Mouse (Mus musculus) hindbrain, embryonic 16.5 days (tissue): ENCODE results near the gene Prrt1. TPM values are rescaled to one million over a fixed set of nuclear protein-coding genes. Genes with fewer than 3 reads are reported as not detected.

Source experiments
- ATAC-seq: fragments of 200-750 bp; cut with Nextera tagmentation; 2 replicates; pipeline ENCODE4 v1.8.0; 2017; ENCODE audit warnings: moderate TSS enrichment, moderate library complexity
- H3K27ac ChIP-seq: fragments of 300-500 bp; sonication (generic); 2 replicates; pipeline ENCODE4 v1.5.1; 2014; ENCODE audit warnings: low read depth, mild to moderate bottlenecking, control low read depth, low read length, moderate library complexity
- H3K27me3 ChIP-seq: fragments of 300-500 bp; sonication (generic); replicated peaks from 2 replicates; pipeline ENCODE4 v1.6.1; 2014; ENCODE audit warnings: low read length; ENCODE audit not compliant: control insufficient read depth, insufficient read depth
- H3K36me3 ChIP-seq: fragments of 300-500 bp; sonication (generic); 2 replicates; pipeline ENCODE4 v1.6.1; 2014; ENCODE audit warnings: mild to moderate bottlenecking, low read length, moderate library complexity, mixed read lengths; ENCODE audit not compliant: control insufficient read depth, insufficient read depth
- H3K4me1 ChIP-seq: fragments of 300-500 bp; sonication (generic); 2 replicates; pipeline ENCODE4 v1.6.1; 2014; ENCODE audit warnings: low read depth, low read length; ENCODE audit not compliant: control insufficient read depth, insufficient read depth
- H3K4me2 ChIP-seq: fragments of 300-500 bp; sonication (generic); 2 replicates; pipeline ENCODE4 v1.6.1; 2014; ENCODE audit warnings: mild to moderate bottlenecking, low read length, control low read depth, moderate library complexity
- H3K4me3 ChIP-seq: fragments of 300-500 bp; sonication (generic); 2 replicates; pipeline ENCODE4 v1.5.1; 2014; ENCODE audit warnings: mild to moderate bottlenecking, low read length, control low read depth, moderate library complexity
- H3K9ac ChIP-seq: fragments of 300-500 bp; sonication (generic); 2 replicates; pipeline ENCODE4 v1.6.1; 2014; ENCODE audit warnings: low read depth, mild to moderate bottlenecking, control low read depth, low read length, moderate library complexity
- H3K9me3 ChIP-seq: fragments of 300-500 bp; sonication (generic); 2 replicates; pipeline ENCODE4 v1.6.1; 2014; ENCODE audit warnings: mild to moderate bottlenecking, low read length, moderate library complexity; ENCODE audit not compliant: control insufficient read depth
- WGBS: fragments of 180-500 bp; shearing (Covaris S2); extraction: QIAGEN DNeasy Blood & Tissue Kit; methylation state at CpG from one replicate; pipeline ENCODE4 v1.1.7; 2014; 5-methylcytosine and 5-hydroxymethylcytosine counted together
- polyA plus RNA-seq: library from polyadenylated mRNA; unstranded; fragments of >200 nt; fragmentation: Nextera tagmentation; extraction: Ambion mirVana; gene quantifications from 2 replicates; pipeline ENCODE4 v1.2.1, GENCODE M21; 2015

Gene Prrt1
- polyA plus RNA-seq, 1 experiment from 2014 or later = 6.8 TPM

DNA sequence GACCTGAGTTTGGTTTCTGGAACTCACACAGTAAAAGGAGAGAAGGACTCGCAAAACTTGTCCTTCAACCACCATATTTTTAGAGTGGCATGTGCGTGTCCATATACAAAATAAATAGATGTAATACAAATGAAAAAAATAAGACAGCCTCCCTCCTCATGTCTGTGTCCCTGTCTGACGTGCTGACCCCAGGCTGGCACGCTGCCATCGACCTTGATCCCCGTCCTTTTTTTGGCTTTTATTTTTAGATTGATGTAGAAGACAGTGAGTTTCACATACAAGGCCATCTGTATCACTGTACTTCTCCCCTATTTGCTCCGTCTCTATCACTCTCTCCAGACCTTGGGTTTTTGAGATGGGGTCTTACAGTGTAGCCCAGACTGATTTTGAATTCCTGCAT, 35.1 kb downstream of the Prrt1 start:
- no peak overlapping the region for H3K4me3 ChIP-seq
- 85% methylated on average over 7 of the region's 7 CpGs for WGBS
- H3K36me3 ChIP-seq = no peaks in the 10 kb centered on the region
- no peak for ATAC-seq
- H3K9ac ChIP-seq = no peak overlapping the region
- H3K9me3 ChIP-seq = no peaks in the 10 kb centered on the region
- H3K27ac ChIP-seq = no peak overlapping the region
- peaks cover 4% of the 10 kb centered on the region; the same call in 1 of the 2 replicates for H3K4me1 ChIP-seq
- no peak overlapping the region for H3K4me2 ChIP-seq
- peaks cover 10% of the 10 kb centered on the region for H3K27me3 ChIP-seq

DNA sequence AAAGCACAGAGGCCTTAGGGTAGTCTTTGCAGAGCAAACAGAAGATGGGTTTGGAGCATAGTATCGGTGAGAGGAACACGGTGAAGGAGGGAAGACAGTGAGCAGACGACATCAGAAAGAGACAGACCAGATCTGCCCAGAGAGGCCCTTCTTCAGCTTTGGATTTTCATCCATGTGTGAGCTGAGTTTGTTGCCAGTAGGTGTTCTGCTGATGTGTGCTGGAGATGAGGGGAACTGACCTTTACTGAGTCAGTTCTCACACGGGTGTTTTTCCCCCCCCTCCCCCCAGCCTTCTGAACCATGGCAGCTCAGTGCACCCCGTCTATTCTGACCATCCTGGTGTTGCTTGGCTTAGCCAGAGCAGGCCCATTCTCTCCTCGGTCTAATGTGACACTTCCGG, 40.9 kb downstream of the Prrt1 start, which contains the start of gene Tnxb:
Tnxb (plus strand) TSS at position 301 of the 400 bp plus-strand sequence.
- Histone ChIP-seq H3K27me3 (peaks cover 43% of the 10 kb centered on the region), H3K9me3 (no peaks in the 10 kb centered on the region), H3K36me3 (no peaks in the 10 kb centered on the region), H3K4me3 (peak within 1 kb of the TSS; percentile 44), H3K27ac (no peak within 1 kb of the TSS), H3K9ac (peak within 1 kb of the TSS; percentile 54), H3K4me2 (peak within 1 kb of the TSS; percentile 64), H3K4me1 (peaks cover 14% of the 10 kb centered on the region)
- no peak for ATAC-seq
- WGBS = 59% methylated on average over 7 of the region's 7 CpGs

DNA sequence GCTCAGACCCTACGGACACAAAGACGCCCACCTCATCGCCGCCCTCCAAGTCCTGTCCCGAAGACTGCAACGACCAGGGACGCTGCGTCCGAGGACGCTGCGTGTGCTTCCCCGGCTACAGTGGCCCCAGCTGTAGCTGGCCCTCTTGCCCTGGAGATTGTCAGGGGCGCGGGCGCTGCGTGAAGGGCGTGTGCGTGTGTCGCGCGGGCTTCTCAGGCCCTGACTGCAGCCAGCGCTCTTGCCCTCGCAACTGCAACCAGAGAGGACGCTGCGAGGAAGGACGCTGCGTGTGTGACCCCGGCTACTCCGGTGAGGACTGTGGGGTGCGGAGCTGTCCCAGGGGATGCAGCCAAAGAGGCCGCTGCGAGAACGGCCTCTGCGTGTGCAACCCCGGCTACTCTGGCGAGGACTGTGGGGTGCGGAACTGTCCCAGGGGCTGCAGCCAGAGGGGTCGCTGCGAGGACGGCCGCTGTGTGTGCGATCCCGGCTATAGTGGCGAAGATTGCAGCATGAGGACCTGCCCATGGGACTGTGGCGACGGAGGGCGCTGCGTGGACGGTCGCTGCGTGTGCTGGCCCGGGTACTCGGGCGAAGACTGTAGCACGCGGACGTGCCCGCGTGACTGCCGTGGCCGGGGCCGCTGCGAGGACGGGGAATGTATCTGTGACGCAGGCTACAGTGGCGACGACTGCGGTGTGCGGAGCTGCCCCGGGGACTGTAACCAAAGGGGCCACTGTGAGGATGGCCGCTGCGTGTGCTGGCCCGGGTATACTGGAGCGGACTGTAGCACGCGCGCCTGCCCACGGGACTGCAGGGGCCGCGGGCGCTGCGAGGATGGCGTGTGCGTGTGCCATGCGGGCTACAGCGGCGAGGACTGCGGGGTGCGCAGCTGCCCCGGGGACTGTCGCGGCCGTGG, 42.1 kb downstream of the Prrt1 start:
- H3K27me3 ChIP-seq = peaks cover 43% of the 10 kb centered on the region
- peak; percentile 55 for ATAC-seq
- whole genome bisulfite sequencing = 10% methylated on average over 86 of the region's 93 CpGs

DNA sequence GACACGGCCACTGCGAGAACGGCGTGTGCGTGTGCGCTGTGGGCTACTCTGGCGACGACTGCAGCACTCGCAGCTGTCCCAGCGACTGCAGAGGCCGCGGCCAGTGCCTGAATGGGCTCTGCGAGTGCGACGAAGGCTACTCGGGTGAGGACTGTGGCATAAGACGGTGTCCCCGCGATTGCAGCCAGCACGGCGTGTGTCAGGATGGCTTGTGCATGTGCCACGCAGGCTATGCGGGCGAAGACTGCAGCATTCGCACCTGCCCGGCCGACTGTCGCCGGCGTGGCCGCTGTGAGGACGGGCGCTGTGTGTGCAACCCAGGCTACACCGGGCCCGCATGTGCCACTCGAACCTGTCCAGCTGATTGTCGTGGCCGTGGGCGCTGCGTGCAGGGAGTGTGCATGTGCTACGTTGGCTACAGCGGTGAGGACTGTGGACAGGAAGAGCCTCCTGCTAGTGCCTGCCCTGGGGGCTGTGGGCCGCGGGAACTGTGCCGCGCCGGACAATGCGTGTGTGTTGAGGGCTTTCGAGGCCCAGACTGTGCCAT, 43.0 kb downstream of the Prrt1 start:
- peak; percentile 8; the same call in 1 of the 2 replicates for ATAC-seq
- WGBS = 33% methylated on average over 49 of the region's 49 CpGs
- H3K4me1 ChIP-seq = peaks cover 14% of the 10 kb centered on the region
- H3K27me3 ChIP-seq = peaks cover 43% of the 10 kb centered on the region
- peak overlapping the region; percentile 64 for H3K4me2 ChIP-seq
- H3K36me3 ChIP-seq = no peaks in the 10 kb centered on the region
- H3K4me3 ChIP-seq = peak overlapping the region; percentile 44
- peak overlapping the region; percentile 54 for H3K9ac ChIP-seq
- no peaks in the 10 kb centered on the region for H3K9me3 ChIP-seq
- H3K27ac ChIP-seq = no peak overlapping the region

More for the DNA sequence above, 42.1 kb downstream of the Prrt1 start:
- peak overlapping the region; percentile 44 for H3K4me3 ChIP-seq
- no peaks in the 10 kb centered on the region for H3K9me3 ChIP-seq
- H3K27ac ChIP-seq = no peak overlapping the region
- peak overlapping the region; percentile 64 for H3K4me2 ChIP-seq
- no peaks in the 10 kb centered on the region for H3K36me3 ChIP-seq
- H3K4me1 ChIP-seq = peaks cover 14% of the 10 kb centered on the region
- H3K9ac ChIP-seq = peak overlapping the region; percentile 54

DNA sequence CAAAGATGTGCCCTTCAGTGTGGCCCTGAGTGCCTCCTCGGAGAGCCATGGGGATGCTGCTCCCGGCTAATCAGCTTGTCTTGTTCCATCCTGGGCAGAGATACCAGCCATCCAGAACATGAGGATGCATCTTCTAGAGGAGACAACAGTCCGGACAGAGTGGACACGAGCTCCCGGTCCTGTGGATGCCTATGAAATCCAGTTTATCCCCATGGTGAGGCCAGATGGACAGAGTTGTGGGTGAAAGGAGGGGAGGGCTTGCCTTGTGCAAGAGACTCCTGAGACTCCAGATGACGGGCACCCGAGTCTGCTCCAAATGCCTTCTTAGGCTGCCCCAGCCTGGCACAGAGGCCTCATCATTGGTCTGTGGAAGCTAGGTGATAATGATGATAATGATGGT, 43.8 kb downstream of the Prrt1 start:
- 83% methylated on average over 7 of the region's 7 CpGs for WGBS
- no peaks in the 10 kb centered on the region for H3K9me3 ChIP-seq
- ATAC-seq = no peak
- no peak overlapping the region for H3K4me2 ChIP-seq
- H3K4me1 ChIP-seq = peaks cover 14% of the 10 kb centered on the region
- no peak overlapping the region for H3K4me3 ChIP-seq
- H3K27me3 ChIP-seq = peaks cover 43% of the 10 kb centered on the region
- no peak overlapping the region for H3K9ac ChIP-seq
- H3K36me3 ChIP-seq = no peaks in the 10 kb centered on the region
- H3K27ac ChIP-seq = no peak overlapping the region

DNA sequence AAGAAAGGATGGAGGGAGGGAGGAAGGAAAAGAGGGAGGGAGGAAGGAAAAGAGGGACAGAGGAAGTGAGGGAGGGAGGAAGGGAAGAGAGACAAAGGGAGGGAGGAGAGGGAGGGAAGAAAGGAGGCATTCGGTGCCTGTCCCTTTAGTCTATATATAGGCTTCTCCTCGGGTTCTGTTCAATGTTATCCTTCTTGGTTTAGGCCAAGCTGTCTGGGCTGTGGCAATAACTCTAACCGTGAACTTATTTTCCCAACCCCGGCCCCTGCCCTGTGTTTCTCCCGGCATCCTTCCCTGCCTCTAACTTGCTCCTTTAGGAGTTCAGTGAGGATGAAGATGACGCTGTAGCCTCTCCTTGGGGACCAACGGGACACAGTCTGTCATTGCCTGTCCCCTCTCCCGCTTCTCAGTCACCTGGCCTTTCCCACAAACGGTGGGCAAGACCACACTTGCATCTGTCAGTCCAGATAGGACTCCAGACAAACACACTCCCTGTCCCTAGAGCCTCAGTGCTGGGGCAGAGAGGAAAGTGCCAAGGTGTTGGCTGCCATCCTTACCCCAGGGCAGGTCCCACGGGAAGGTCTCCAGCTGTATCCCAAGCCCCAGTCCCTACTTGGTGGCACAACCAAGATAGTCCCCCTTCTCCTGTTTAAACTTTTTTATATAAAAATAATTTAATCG, 45.3 kb downstream of the Prrt1 start:
- Histone ChIP-seq H3K4me1 (peaks cover 14% of the 10 kb centered on the region), H3K9ac (no peak overlapping the region), H3K4me2 (no peak overlapping the region), H3K9me3 (no peaks in the 10 kb centered on the region), H3K27me3 (peaks cover 42% of the 10 kb centered on the region), H3K27ac (no peak overlapping the region), H3K36me3 (no peaks in the 10 kb centered on the region), H3K4me3 (no peak overlapping the region)
- ATAC-seq = no peak
- 70% methylated on average over 11 of the region's 11 CpGs for WGBS

DNA sequence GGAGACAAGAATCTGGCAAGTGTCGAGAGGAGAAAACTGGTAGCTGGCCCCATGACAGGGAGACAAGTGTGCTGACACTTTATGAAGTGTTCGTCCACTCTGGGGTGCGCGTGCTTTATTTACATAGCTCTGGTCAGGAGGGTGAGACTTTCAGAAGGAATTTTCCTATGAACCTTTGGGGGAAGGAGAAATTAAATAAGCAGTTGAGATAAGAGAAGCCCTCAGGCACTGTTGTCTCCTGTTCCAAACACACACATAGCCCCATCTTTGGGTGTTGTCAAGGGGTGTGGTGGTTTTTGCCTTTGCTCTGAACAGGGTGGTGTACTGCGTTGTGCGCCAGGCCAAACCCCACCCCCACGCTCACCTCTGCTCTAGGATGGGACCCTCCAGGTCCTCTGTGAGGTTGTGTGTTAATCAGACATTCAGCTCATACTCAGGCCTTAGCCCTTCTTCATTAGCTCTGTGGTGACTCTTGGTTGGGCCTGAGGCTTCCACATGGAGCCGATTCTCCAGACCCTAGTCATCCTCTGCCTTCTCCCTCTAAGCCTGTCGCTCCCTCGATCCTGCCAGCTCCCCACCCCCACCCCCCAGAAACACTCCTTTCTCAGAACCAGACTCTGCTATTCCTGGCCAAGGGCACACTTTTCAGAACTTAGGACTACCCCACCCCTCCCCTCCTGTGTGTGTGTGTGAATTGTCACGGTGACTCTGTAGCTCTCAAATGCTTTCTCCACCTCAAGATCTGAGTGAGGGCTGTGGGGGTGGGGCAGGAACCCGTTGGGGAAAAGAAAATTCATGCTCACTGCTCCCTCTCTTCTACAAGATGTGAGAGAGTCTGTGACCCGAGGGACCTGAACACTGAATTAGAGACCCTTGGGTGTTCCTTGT, 46.1 kb downstream of the Prrt1 start:
- Histone ChIP-seq H3K27me3 (peaks cover 35% of the 10 kb centered on the region), H3K4me1 (peaks cover 14% of the 10 kb centered on the region), H3K36me3 (no peaks in the 10 kb centered on the region), H3K27ac (no peak overlapping the region), H3K4me3 (no peak overlapping the region), H3K9me3 (no peaks in the 10 kb centered on the region), H3K9ac (no peak overlapping the region), H3K4me2 (no peak overlapping the region)
- WGBS = 74% methylated on average over 13 of the region's 13 CpGs
- no peak for ATAC-seq

DNA sequence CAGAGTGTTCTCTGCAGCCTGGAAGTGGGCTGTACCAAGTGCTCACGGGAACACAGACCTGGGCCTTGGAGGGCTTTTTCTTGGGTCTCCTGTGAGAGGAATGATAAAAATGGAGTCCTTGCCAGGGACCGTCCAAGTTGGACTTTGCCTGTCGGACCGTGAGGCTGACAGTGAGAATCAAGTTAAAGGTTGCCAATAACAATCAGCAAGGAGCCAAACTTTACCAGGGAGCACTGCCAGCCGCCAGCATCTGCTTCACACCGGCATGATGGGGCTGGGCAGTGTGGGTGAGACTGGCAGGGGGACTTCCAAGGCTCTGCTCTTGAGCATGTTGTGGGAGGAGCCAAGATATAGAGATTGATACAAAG, 46.7 kb downstream of the Prrt1 start:
- H3K4me1 ChIP-seq = peaks cover 13% of the 10 kb centered on the region
- no peak for ATAC-seq
- no peak overlapping the region for H3K4me3 ChIP-seq
- no peak overlapping the region for H3K4me2 ChIP-seq
- peaks cover 28% of the 10 kb centered on the region for H3K27me3 ChIP-seq
- no peak overlapping the region for H3K27ac ChIP-seq
- H3K36me3 ChIP-seq = no peaks in the 10 kb centered on the region
- 75% methylated on average over 6 of the region's 6 CpGs for WGBS
- H3K9me3 ChIP-seq = no peaks in the 10 kb centered on the region
- no peak overlapping the region for H3K9ac ChIP-seq
